Mouse (Mus musculus): ENCODE results near the gene Gm11565. TPM values are rescaled to one million over a fixed set of nuclear protein-coding genes. Genes with fewer than 3 reads are reported as not detected.
"Not testable (repeated sequence)": the region's sequence is repeated elsewhere in the genome, so short reads cannot be mapped to it uniquely, and the experiment has no call there.

Gm11565 gene
- polyA plus RNA-seq (2011; ENCODE audit: insufficient read depth, insufficient read length, low replicate concordance, missing spikeins): not detected in 2 replicates

GRCm38 (mm10) chr11:99914451-99914850, at the start of gene Gm11565:
Gm11565 (plus strand) TSS chr11:99914751.
- Histone ChIP-seq H3K27ac (ENCODE audit: control insufficient read depth, insufficient read depth, low read depth, low read length, poor library complexity) (no peak within 1 kb of the TSS), H3K4me1 (ENCODE audit: control insufficient read depth, insufficient read depth, low read length) (no peaks in the 10 kb centered on the region), H3K4me3 (replicated peaks; ENCODE audit: control insufficient read depth, low read depth, low read length) (no peak within 1 kb of the TSS)
- no peak for TF ChIP-seq CTCF (IDR thresholded peaks at IDR 0.05; ENCODE audit: control insufficient read depth, insufficient read depth, low read length)
- no peak for TF ChIP-seq POLR2A (IDR thresholded peaks at IDR 0.05; ENCODE audit: borderline replicate concordance, control insufficient read depth, low read depth, low read length)
- 77% methylated on average over 3 of the region's 3 CpGs for WGBS

- H3K4me1 ChIP-seq (ENCODE audit: control insufficient read depth, insufficient read depth, low read length); H3K4me3 ChIP-seq (replicated peaks; ENCODE audit: control insufficient read depth, low read depth, low read length); H3K27ac ChIP-seq (ENCODE audit: control insufficient read depth, insufficient read depth, low read depth, low read length, poor library complexity): not testable (repeated sequence)
- 55% methylated on average over 1 of the region's 1 CpGs for WGBS
These were observed 41.5 kb upstream of the Gm11565 start, which contains the start of gene Krtap9-1 for GRCm38 (mm10) chr11:99873089-99873488. Krtap9-1 (plus strand) TSS chr11:99873389.

GRCm38 (mm10) chr11:99878887-99879286, 35.7 kb upstream of the Gm11565 start, which contains the start of gene Gm11567:
Gm11567 (plus strand) TSS chr11:99879187.
- not testable (repeated sequence) for H3K27ac ChIP-seq (ENCODE audit: control insufficient read depth, insufficient read depth, low read depth, low read length, poor library complexity); H3K4me1 ChIP-seq (ENCODE audit: control insufficient read depth, insufficient read depth, low read length); H3K4me3 ChIP-seq (replicated peaks; ENCODE audit: control insufficient read depth, low read depth, low read length)
- 11% methylated on average over 1 of the region's 1 CpGs for WGBS

- H3K4me1 ChIP-seq (ENCODE audit: control insufficient read depth, insufficient read depth, low read length): no peaks in the 10 kb centered on the region
- WGBS: 76% methylated on average over 2 of the region's 2 CpGs
- TF ChIP-seq POLR2A (IDR thresholded peaks at IDR 0.05; ENCODE audit: borderline replicate concordance, control insufficient read depth, low read depth, low read length) (no peak), CTCF (IDR thresholded peaks at IDR 0.05; ENCODE audit: control insufficient read depth, insufficient read depth, low read length) (no peak)
- no peak within 1 kb of the TSS for H3K27ac ChIP-seq (ENCODE audit: control insufficient read depth, insufficient read depth, low read depth, low read length, poor library complexity)
- no peak within 1 kb of the TSS for H3K4me3 ChIP-seq (replicated peaks; ENCODE audit: control insufficient read depth, low read depth, low read length)
These were observed 6.9 kb upstream of the Gm11565 start, which contains the start of gene Krtap31-1 for GRCm38 (mm10) chr11:99907620-99908019. Krtap31-1 (plus strand) TSS chr11:99907920.

- H3K4me1 ChIP-seq (ENCODE audit: control insufficient read depth, insufficient read depth, low read length): no peaks in the 10 kb centered on the region
- 67% methylated on average over 1 of the region's 1 CpGs for WGBS
- no peak within 1 kb of the TSS for H3K4me3 ChIP-seq (replicated peaks; ENCODE audit: control insufficient read depth, low read depth, low read length)
- H3K27ac ChIP-seq (ENCODE audit: control insufficient read depth, insufficient read depth, low read depth, low read length, poor library complexity): no peak within 1 kb of the TSS
- TF ChIP-seq POLR2A (IDR thresholded peaks at IDR 0.05; ENCODE audit: borderline replicate concordance, control insufficient read depth, low read depth, low read length) (no peak), CTCF (IDR thresholded peaks at IDR 0.05; ENCODE audit: control insufficient read depth, insufficient read depth, low read length) (no peak)
These were observed 21.4 kb downstream of the Gm11565 start, which contains the start of gene Krtap31-2 for GRCm38 (mm10) chr11:99935991-99936390. Krtap31-2 (plus strand) TSS chr11:99936291.

- TF ChIP-seq CTCF (IDR thresholded peaks at IDR 0.05; ENCODE audit: control insufficient read depth, insufficient read depth, low read length) (no peak), POLR2A (IDR thresholded peaks at IDR 0.05; ENCODE audit: borderline replicate concordance, control insufficient read depth, low read depth, low read length) (no peak)
- Histone ChIP-seq H3K4me3 (replicated peaks; ENCODE audit: control insufficient read depth, low read depth, low read length) (no peak overlapping the region), H3K27ac (ENCODE audit: control insufficient read depth, insufficient read depth, low read depth, low read length, poor library complexity) (no peak overlapping the region), H3K4me1 (ENCODE audit: control insufficient read depth, insufficient read depth, low read length) (no peaks in the 10 kb centered on the region)
- 67% methylated on average over 9 of the region's 9 CpGs for WGBS
These were observed 23.3 kb downstream of the Gm11565 start for GRCm38 (mm10) chr11:99937751-99938264.

- Histone ChIP-seq H3K4me3 (replicated peaks; ENCODE audit: control insufficient read depth, low read depth, low read length) (no peak within 1 kb of the TSS), H3K27ac (ENCODE audit: control insufficient read depth, insufficient read depth, low read depth, low read length, poor library complexity) (no peak within 1 kb of the TSS), H3K4me1 (ENCODE audit: control insufficient read depth, insufficient read depth, low read length) (no peaks in the 10 kb centered on the region)
- no peak for TF ChIP-seq CTCF (IDR thresholded peaks at IDR 0.05; ENCODE audit: control insufficient read depth, insufficient read depth, low read length)
- no peak for TF ChIP-seq POLR2A (IDR thresholded peaks at IDR 0.05; ENCODE audit: borderline replicate concordance, control insufficient read depth, low read depth, low read length)
- 84% methylated on average over 2 of the region's 2 CpGs for WGBS
These were observed 33.6 kb downstream of the Gm11565 start, which contains the start of gene Krtap9-5 for GRCm38 (mm10) chr11:99948175-99948574. Krtap9-5 (plus strand) TSS chr11:99948475.

GRCm38 (mm10) chr11:99964213-99964612, 49.7 kb downstream of the Gm11565 start:
- H3K4me3 ChIP-seq (replicated peaks; ENCODE audit: control insufficient read depth, low read depth, low read length): no peak overlapping the region
- no peaks in the 10 kb centered on the region for H3K4me1 ChIP-seq (ENCODE audit: control insufficient read depth, insufficient read depth, low read length)
- 55% methylated on average over 6 of the region's 6 CpGs for WGBS
- TF ChIP-seq POLR2A (IDR thresholded peaks at IDR 0.05; ENCODE audit: borderline replicate concordance, control insufficient read depth, low read depth, low read length) (no peak), CTCF (IDR thresholded peaks at IDR 0.05; ENCODE audit: control insufficient read depth, insufficient read depth, low read length) (no peak)
- H3K27ac ChIP-seq (ENCODE audit: control insufficient read depth, insufficient read depth, low read depth, low read length, poor library complexity): no peak overlapping the region

Other genes with a start within 250 kb of the Gm11565 start
- gene Krtap4-6, start 248.8 kb upstream of the Gm11565 start, polyA plus RNA-seq (2011; ENCODE audit: insufficient read depth, insufficient read length, low replicate concordance, missing spikeins): not detected in 2 replicates
- not detected in 2 replicates for gene Gm14190, start 224.0 kb upstream of the Gm11565 start, polyA plus RNA-seq (2011; ENCODE audit: insufficient read depth, insufficient read length, low replicate concordance, missing spikeins)
- not detected in 2 replicates for gene Gm14180, start 180.5 kb upstream of the Gm11565 start, polyA plus RNA-seq (2011; ENCODE audit: insufficient read depth, insufficient read length, low replicate concordance, missing spikeins)
- not detected in 2 replicates for gene Gm11595, start 141.8 kb upstream of the Gm11565 start, polyA plus RNA-seq (2011; ENCODE audit: insufficient read depth, insufficient read length, low replicate concordance, missing spikeins)
- gene Krtap4-8, start 134.0 kb upstream of the Gm11565 start, polyA plus RNA-seq (2011; ENCODE audit: insufficient read depth, insufficient read length, low replicate concordance, missing spikeins): not detected in 2 replicates
- not detected in 2 replicates for gene Krtap4-9, start 129.6 kb upstream of the Gm11565 start, polyA plus RNA-seq (2011; ENCODE audit: insufficient read depth, insufficient read length, low replicate concordance, missing spikeins)
- not detected in 2 replicates for gene Gm11596, start 121.3 kb upstream of the Gm11565 start, polyA plus RNA-seq (2011; ENCODE audit: insufficient read depth, insufficient read length, low replicate concordance, missing spikeins)
- not detected in 2 replicates for gene Gm11569, start 115.8 kb upstream of the Gm11565 start, polyA plus RNA-seq (2011; ENCODE audit: insufficient read depth, insufficient read length, low replicate concordance, missing spikeins)
- not detected in 2 replicates for gene Gm11554, start 110.3 kb upstream of the Gm11565 start, polyA plus RNA-seq (2011; ENCODE audit: insufficient read depth, insufficient read length, low replicate concordance, missing spikeins)
- not detected in 2 replicates for gene Krtap4-13, start 104.9 kb upstream of the Gm11565 start, polyA plus RNA-seq (2011; ENCODE audit: insufficient read depth, insufficient read length, low replicate concordance, missing spikeins)
- not detected in 2 replicates for gene Gm11564, start 99.1 kb upstream of the Gm11565 start, polyA plus RNA-seq (2011; ENCODE audit: insufficient read depth, insufficient read length, low replicate concordance, missing spikeins)
- gene 2300003K06Rik, start 76.7 kb upstream of the Gm11565 start, polyA plus RNA-seq (2011; ENCODE audit: insufficient read depth, insufficient read length, low replicate concordance, missing spikeins): not detected in 2 replicates
- gene Krtap4-16, start 63.1 kb upstream of the Gm11565 start, polyA plus RNA-seq (2011; ENCODE audit: insufficient read depth, insufficient read length, low replicate concordance, missing spikeins): not detected in 2 replicates
- gene Gm11568, start 56.8 kb upstream of the Gm11565 start, polyA plus RNA-seq (2011; ENCODE audit: insufficient read depth, insufficient read length, low replicate concordance, missing spikeins): not detected in 2 replicates
- gene Gm11559, start 50.3 kb upstream of the Gm11565 start, polyA plus RNA-seq (2011; ENCODE audit: insufficient read depth, insufficient read length, low replicate concordance, missing spikeins): not detected in 2 replicates
- not detected in 2 replicates for gene Krtap9-1, start 41.4 kb upstream of the Gm11565 start, polyA plus RNA-seq (2011; ENCODE audit: insufficient read depth, insufficient read length, low replicate concordance, missing spikeins)
- not detected in 2 replicates for gene Gm11567, start 35.6 kb upstream of the Gm11565 start, polyA plus RNA-seq (2011; ENCODE audit: insufficient read depth, insufficient read length, low replicate concordance, missing spikeins)
- not detected in 2 replicates for gene Krtap31-1, start 6.8 kb upstream of the Gm11565 start, polyA plus RNA-seq (2011; ENCODE audit: insufficient read depth, insufficient read length, low replicate concordance, missing spikeins)
- gene Krtap31-2, start 21.5 kb downstream of the Gm11565 start, polyA plus RNA-seq (2011; ENCODE audit: insufficient read depth, insufficient read length, low replicate concordance, missing spikeins): not detected in 2 replicates
- not detected in 2 replicates for gene Krtap9-5, start 33.7 kb downstream of the Gm11565 start, polyA plus RNA-seq (2011; ENCODE audit: insufficient read depth, insufficient read length, low replicate concordance, missing spikeins)
- gene Krtap29-1, start 64.3 kb downstream of the Gm11565 start, polyA plus RNA-seq (2011; ENCODE audit: insufficient read depth, insufficient read length, low replicate concordance, missing spikeins): not detected in 2 replicates
- not detected in 2 replicates for gene Krtap16-1, start 71.8 kb downstream of the Gm11565 start, polyA plus RNA-seq (2011; ENCODE audit: insufficient read depth, insufficient read length, low replicate concordance, missing spikeins)
- not detected in 2 replicates for gene Krtap17-1, start 79.2 kb downstream of the Gm11565 start, polyA plus RNA-seq (2011; ENCODE audit: insufficient read depth, insufficient read length, low replicate concordance, missing spikeins)
- gene Krt33a, start 101.5 kb downstream of the Gm11565 start, polyA plus RNA-seq (2011; ENCODE audit: insufficient read depth, insufficient read length, low replicate concordance, missing spikeins): not detected in 2 replicates
- not detected in 2 replicates for gene Krt33b, start 115.1 kb downstream of the Gm11565 start, polyA plus RNA-seq (2011; ENCODE audit: insufficient read depth, insufficient read length, low replicate concordance, missing spikeins)
- gene Krt34, start 126.8 kb downstream of the Gm11565 start, polyA plus RNA-seq (2011; ENCODE audit: insufficient read depth, insufficient read length, low replicate concordance, missing spikeins): not detected in 2 replicates
- gene Krt31, start 135.8 kb downstream of the Gm11565 start, polyA plus RNA-seq (2011; ENCODE audit: insufficient read depth, insufficient read length, low replicate concordance, missing spikeins): not detected in 2 replicates
- not detected in 2 replicates for gene Krt32, start 173.5 kb downstream of the Gm11565 start, polyA plus RNA-seq (2011; ENCODE audit: insufficient read depth, insufficient read length, low replicate concordance, missing spikeins)
- gene Krt35, start 181.5 kb downstream of the Gm11565 start, polyA plus RNA-seq (2011; ENCODE audit: insufficient read depth, insufficient read length, low replicate concordance, missing spikeins): not detected in 2 replicates
- not detected in 2 replicates for gene Krt36, start 190.9 kb downstream of the Gm11565 start, polyA plus RNA-seq (2011; ENCODE audit: insufficient read depth, insufficient read length, low replicate concordance, missing spikeins)
- 4.1 TPM in 1 of 2 replicates, not detected in the other for gene Krt13, start 206.8 kb downstream of the Gm11565 start, polyA plus RNA-seq (2011; ENCODE audit: insufficient read depth, insufficient read length, low replicate concordance, missing spikeins)
- gene Krt15, start 221.2 kb downstream of the Gm11565 start, polyA plus RNA-seq (2011; ENCODE audit: insufficient read depth, insufficient read length, low replicate concordance, missing spikeins): not detected in 2 replicates
- gene Krt19, start 233.9 kb downstream of the Gm11565 start, polyA plus RNA-seq (2011; ENCODE audit: insufficient read depth, insufficient read length, low replicate concordance, missing spikeins): not detected in 2 replicates

Data from bone marrow, adult 2 months (tissue).